Mouse (Mus musculus): ENCODE data around the gene Hacl1.

Hacl1 gene

GRCm38 (mm10) chr14:31574903-31575665 is 66.0 kb downstream of the Hacl1 start:
- DNase-seq (ENCODE audit: low spot score) = no peak

- no peak for DNase-seq (ENCODE audit: low spot score)
Measured at GRCm38 (mm10) chr14:31572561-31573175, 68.4 kb downstream of the Hacl1 start.

- DNase-seq (ENCODE audit: low spot score) = no peak
Measured at GRCm38 (mm10) chr14:31571419-31571818, 69.7 kb downstream of the Hacl1 start.

- no peak for DNase-seq (ENCODE audit: low spot score)
Measured at GRCm38 (mm10) chr14:31570131-31570951, 70.7 kb downstream of the Hacl1 start.

- DNase-seq (ENCODE audit: low spot score) = no peak
Measured at GRCm38 (mm10) chr14:31569151-31569631, 71.9 kb downstream of the Hacl1 start.

GRCm38 (mm10) chr14:31565478-31566212 is 75.4 kb downstream of the Hacl1 start:
- DNase-seq (ENCODE audit: low spot score) = no peak

GRCm38 (mm10) chr14:31564452-31565179 is 76.5 kb downstream of the Hacl1 start:
- DNase-seq (ENCODE audit: low spot score) = peak; percentile 21

GRCm38 (mm10) chr14:31560886-31561285 is 80.2 kb downstream of the Hacl1 start:
- DNase-seq (ENCODE audit: low spot score) = no peak

- no peak for DNase-seq (ENCODE audit: low spot score)
Measured at GRCm38 (mm10) chr14:31559216-31559615, 81.9 kb downstream of the Hacl1 start.

- no peak for DNase-seq (ENCODE audit: low spot score)
Measured at GRCm38 (mm10) chr14:31557784-31558183, 83.3 kb downstream of the Hacl1 start.

GRCm38 (mm10) chr14:31557273-31557672 is 83.8 kb downstream of the Hacl1 start:
- DNase-seq (ENCODE audit: low spot score) = no peak

- DNase-seq (ENCODE audit: low spot score) = no peak
Measured at GRCm38 (mm10) chr14:31556526-31557260, 84.4 kb downstream of the Hacl1 start.

- no peak for DNase-seq (ENCODE audit: low spot score)
Measured at GRCm38 (mm10) chr14:31555963-31556434, 85.1 kb downstream of the Hacl1 start.

GRCm38 (mm10) chr14:31555021-31555420 is 86.1 kb downstream of the Hacl1 start:
- no peak for DNase-seq (ENCODE audit: low spot score)

Data from testis, postnatal 14 days (tissue).